Mouse (Mus musculus) splenic B cell, adult 2 months (primary cell): ENCODE results near the gene Prdm9.

Source experiments
- DNase-seq: peaks from one replicate; pipeline ENCODE4 v3.0.0-alpha.2; 2011; ENCODE audit warnings: low read depth, low spot score
- H3K27me3 ChIP-seq: 2 replicates; pipeline ENCODE4 v1.6.1; 2012; ENCODE audit warnings: mild to moderate bottlenecking, low read length, moderate library complexity, mixed read lengths; ENCODE audit not compliant: control insufficient read depth, poor library complexity, insufficient read depth, severe bottlenecking
- H3K36me3 ChIP-seq: 2 replicates; pipeline ENCODE4 v1.6.1; 2012; ENCODE audit warnings: mild to moderate bottlenecking, low read length, moderate library complexity, mixed read lengths; ENCODE audit not compliant: control insufficient read depth, poor library complexity, insufficient read depth, severe bottlenecking

The Prdm9 gene

DNA sequence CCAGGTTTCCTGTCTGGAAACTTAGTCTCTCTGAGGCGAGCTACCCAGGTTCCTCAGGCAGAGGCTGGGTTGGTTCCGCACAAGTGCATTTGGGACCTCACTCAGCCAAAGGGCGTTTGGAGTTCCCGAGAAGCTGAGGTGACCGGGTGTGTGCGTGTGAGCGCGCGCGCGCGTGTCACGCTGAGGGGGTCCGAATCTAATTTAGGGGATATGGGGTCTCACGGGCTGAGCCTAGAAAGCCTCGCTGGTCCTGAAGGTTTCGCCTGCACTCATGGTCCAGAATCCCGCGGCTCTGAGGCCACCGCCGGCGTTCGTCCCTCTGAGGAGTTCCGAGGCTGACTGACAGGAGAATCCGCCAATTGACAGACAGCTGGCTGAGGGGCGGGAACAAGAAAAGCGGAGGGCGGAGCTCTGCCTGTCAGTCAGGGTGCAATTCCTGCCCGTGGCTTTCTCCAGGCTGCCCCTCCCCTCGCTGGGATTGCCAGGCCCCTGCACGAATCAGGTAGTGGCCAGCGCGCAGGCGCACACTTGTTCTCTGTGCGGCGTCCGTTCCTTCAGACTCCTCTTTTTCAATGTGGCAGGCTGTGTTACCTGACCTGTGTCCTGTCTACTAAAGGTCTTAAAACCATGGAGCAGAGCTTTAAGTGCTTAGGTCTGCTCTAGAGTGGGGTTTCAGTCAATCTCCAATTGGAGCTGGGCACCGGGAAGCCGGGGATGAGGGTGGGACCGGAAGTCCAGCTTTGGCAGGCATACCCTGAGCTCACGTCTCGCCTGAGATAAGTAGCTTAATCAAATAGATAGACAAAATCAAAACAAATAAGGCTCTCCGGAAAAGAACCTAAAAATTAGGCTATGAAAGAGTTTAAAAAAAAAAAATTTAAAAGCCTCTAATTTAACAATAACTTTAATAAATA is at the start of gene Prdm9:
Prdm9 (minus strand) TSS at position 341 of the 914 bp plus-strand sequence.
- Histone ChIP-seq H3K27me3 (no peaks in the 10 kb centered on the region), H3K36me3 (no peaks in the 10 kb centered on the region)

GRCm38 (mm10) chr17:15599496-15599895 is 35.3 kb upstream of the Prdm9 start:
- H3K27me3 ChIP-seq: no peaks in the 10 kb centered on the region
- DNase-seq: no peak
- H3K36me3 ChIP-seq: no peaks in the 10 kb centered on the region

More for the DNA sequence above, at the start of gene Prdm9:
- peak; percentile 98 for DNase-seq

DNA sequence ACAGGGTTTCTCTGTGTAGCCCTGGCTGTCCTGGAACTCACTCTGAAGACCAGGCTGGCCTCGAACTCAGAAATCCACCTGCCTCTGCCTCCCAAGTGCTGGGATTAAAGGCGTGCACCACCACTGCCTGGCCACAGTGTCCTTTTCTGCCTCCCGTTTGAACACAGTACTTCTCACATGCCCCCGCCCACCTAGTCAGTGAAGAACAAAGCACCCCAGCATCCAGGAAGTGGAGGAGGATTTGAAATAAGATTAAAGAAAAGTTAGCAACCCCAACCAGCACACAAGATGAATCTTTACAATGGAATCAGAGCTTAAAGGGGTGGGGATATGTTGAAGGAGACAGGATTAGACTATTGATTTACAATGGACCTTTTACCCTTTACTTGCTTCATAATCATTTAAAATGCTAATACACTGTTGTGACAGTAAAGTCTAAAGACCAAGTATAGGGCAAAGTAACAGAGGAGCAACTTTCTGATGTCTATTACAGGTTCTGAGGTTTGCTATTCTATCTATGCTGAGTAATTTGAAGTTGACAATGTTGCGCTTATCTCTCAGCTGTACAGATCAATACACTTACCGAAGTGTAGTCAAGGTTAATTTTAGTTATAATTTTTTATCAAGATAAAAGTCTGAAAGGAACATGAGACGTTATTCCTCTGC is 27.2 kb upstream of the Prdm9 start:
- Histone ChIP-seq H3K36me3 (no peaks in the 10 kb centered on the region), H3K27me3 (no peaks in the 10 kb centered on the region)
- no peak for DNase-seq

DNA sequence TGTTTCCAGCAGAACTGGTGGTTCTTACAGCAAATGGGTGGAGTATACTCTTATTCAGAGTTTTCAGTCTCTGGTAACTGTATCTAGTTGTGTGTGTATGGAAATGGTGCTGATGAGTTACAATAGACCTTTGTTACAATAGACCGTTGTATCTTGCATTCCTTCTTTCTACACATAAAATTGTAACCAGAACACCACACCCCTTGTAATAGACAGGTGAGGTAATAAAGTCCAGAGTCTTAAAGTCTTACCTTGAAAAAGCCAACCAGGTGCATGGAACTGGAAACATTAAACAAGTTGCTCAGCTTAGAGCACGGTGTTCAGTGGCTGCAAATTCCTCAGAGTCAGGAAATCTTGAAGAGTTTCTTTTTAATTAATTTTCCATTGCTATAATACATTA is 24.0 kb upstream of the Prdm9 start:
- Histone ChIP-seq H3K36me3 (no peaks in the 10 kb centered on the region), H3K27me3 (peaks cover 2% of the 10 kb centered on the region; the same call in 1 of the 2 replicates)
- DNase-seq: no peak

- peak; percentile 38 for DNase-seq
- no peaks in the 10 kb centered on the region for H3K36me3 ChIP-seq
Measured at GRCm38 (mm10) chr17:15585691-15586090, 21.5 kb upstream of the Prdm9 start.

DNA sequence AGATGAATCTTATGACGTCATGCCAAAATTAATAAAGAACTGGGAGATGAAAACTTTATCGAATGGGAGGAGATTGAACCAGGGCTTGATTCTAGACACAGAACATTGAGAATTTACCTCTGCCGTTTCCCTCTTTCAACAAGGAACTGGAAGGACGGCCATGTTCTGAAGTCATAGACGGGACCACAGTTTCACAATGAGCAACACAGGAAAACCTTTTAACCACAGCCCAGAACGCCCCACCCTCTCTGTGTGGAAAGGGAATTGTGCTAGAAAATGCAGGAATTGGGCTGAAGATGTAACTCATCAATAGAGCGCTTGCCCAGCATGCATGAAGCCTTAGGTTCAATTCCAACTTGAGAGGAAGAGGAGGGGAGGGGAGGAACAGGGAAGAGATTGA is 18.9 kb upstream of the Prdm9 start:
- H3K36me3 ChIP-seq: no peaks in the 10 kb centered on the region
- peaks cover 4% of the 10 kb centered on the region; the same call in 1 of the 2 replicates for H3K27me3 ChIP-seq
- DNase-seq: no peak

More at GRCm38 (mm10) chr17:15585691-15586090, 21.5 kb upstream of the Prdm9 start:
- peaks cover 4% of the 10 kb centered on the region; the same call in 1 of the 2 replicates for H3K27me3 ChIP-seq

- H3K36me3 ChIP-seq: no peaks in the 10 kb centered on the region
- peaks cover 4% of the 10 kb centered on the region; the same call in 1 of the 2 replicates for H3K27me3 ChIP-seq
- no peak for DNase-seq
Measured at GRCm38 (mm10) chr17:15580072-15580447, 15.9 kb upstream of the Prdm9 start.

- H3K36me3 ChIP-seq: no peaks in the 10 kb centered on the region
- no peak for DNase-seq
- H3K27me3 ChIP-seq: peaks cover 4% of the 10 kb centered on the region; the same call in 1 of the 2 replicates
Measured at GRCm38 (mm10) chr17:15579410-15580071, 15.4 kb upstream of the Prdm9 start.

- Histone ChIP-seq H3K27me3 (0 out of 2 replicates have a peak, but pooled peaks cover 2% of the 10 kb centered on the region), H3K36me3 (no peaks in the 10 kb centered on the region)
- DNase-seq: peak; percentile 27
Measured at GRCm38 (mm10) chr17:15577291-15577694, 13.1 kb upstream of the Prdm9 start.

DNA sequence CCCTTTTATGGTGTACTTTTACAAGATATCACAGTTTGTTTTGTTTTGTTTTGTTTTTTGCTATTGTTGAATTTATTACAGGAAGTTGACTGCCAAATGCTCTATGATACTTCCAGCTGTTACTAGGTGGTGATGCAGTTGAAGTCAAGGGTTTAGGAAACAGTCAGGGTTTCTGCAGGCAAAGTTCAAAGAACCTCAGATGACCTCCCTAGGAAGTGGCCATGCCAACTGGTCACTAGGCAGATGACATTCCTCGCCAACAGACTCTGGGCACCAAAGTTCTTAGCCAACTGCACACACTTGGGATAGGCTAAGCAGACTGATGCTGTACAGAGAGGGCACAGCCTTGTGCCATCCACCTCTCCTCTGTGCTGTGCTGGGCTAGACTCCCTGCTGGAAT is 10.9 kb upstream of the Prdm9 start:
- Histone ChIP-seq H3K27me3 (no peaks in the 10 kb centered on the region), H3K36me3 (no peaks in the 10 kb centered on the region)
- DNase-seq: no peak

- no peaks in the 10 kb centered on the region for H3K27me3 ChIP-seq
- no peaks in the 10 kb centered on the region for H3K36me3 ChIP-seq
- peak; percentile 15 for DNase-seq
Measured at GRCm38 (mm10) chr17:15566908-15567307, 2.8 kb upstream of the Prdm9 start.

GRCm38 (mm10) chr17:15564928-15565300 is 760 bp upstream of the Prdm9 start:
- no peaks in the 10 kb centered on the region for H3K27me3 ChIP-seq
- peak; percentile 7 for DNase-seq
- no peaks in the 10 kb centered on the region for H3K36me3 ChIP-seq

DNA sequence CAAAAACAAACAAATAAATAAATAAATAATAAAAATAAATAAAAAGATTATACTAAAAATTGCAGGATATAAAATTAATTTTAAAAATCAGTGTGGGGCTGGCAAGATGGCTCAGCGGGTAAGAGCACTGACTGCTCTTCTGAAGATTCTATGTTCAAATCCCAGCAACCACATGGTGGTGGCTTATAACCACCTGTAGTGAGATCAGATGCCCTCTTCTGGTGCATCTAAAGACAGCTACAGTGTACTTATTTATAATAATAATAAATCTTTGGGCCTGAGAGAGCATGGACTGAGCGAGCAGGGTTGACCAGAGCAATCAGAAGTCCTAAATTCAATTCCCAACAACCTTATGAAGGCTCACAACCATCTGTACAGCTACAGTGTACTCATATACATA is 4.2 kb downstream of the Prdm9 start:
- H3K27me3 ChIP-seq: no peaks in the 10 kb centered on the region
- peak; percentile 45 for DNase-seq
- no peaks in the 10 kb centered on the region for H3K36me3 ChIP-seq

DNA sequence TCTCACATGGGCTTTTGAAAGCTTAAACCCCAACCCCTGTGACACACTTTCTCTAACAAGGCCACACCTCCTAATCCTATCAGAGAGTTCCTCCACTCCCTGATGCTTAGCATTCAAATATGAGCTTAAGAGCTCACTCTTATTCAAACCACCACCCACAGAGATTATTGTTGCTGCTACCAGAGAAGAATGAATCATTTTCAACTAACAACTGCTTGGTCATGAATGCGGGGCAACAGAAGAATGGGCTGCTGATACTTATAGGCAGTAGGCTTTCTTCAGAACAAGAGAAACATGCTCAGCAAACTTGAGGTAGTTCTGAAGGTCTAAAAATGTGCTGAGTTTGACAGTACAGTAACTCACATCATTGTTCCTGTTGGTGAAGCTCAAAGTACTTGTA is 14.4 kb downstream of the Prdm9 start:
- Histone ChIP-seq H3K36me3 (no peaks in the 10 kb centered on the region), H3K27me3 (no peaks in the 10 kb centered on the region)
- DNase-seq: no peak

GRCm38 (mm10) chr17:15546440-15546839 is 17.7 kb downstream of the Prdm9 start:
- Histone ChIP-seq H3K36me3 (no peaks in the 10 kb centered on the region), H3K27me3 (no peaks in the 10 kb centered on the region)
- DNase-seq: peak; percentile 74
